Mouse (Mus musculus): Measurements from ENCODE around the gene Trappc11. TPM values are rescaled to one million over a fixed set of nuclear protein-coding genes. Genes with fewer than 3 reads are reported as not detected.

The Trappc11 gene
- polyA plus RNA-seq, 1 experiment from 2014 or later: 40.1 TPM

- H3K27me3 ChIP-seq (ENCODE audit: control insufficient read depth, insufficient read depth, low read length): no peaks in the 10 kb centered on the region
- H3K9ac ChIP-seq: no peak overlapping the region
- no peaks in the 10 kb centered on the region for H3K9me3 ChIP-seq (ENCODE audit: control insufficient read depth, low read length)
- H3K4me3 ChIP-seq (replicated peaks; ENCODE audit: low read length): no peak overlapping the region
- no peak overlapping the region for H3K4me2 ChIP-seq (replicated peaks)
- no peak overlapping the region for H3K27ac ChIP-seq
- peaks cover 39% of the 10 kb centered on the region for H3K36me3 ChIP-seq (replicated peaks; ENCODE audit: control insufficient read depth, insufficient read depth)
- DNase-seq (ENCODE audit: low spot score): no peak
- H3K4me1 ChIP-seq (replicated peaks; ENCODE audit: control insufficient read depth, insufficient read depth, low read length): no peaks in the 10 kb centered on the region
- no peak for ATAC-seq (ENCODE audit: low FRiP score)
- 91% methylated on average over 6 of the region's 6 CpGs for WGBS
Observed at GRCm38 (mm10) chr8:47553613-47554012, 20.3 kb upstream of the Trappc11 start.

- no peak overlapping the region for H3K9ac ChIP-seq
- no peaks in the 10 kb centered on the region for H3K4me1 ChIP-seq (replicated peaks; ENCODE audit: control insufficient read depth, insufficient read depth, low read length)
- H3K27ac ChIP-seq: no peak overlapping the region
- no peak for ATAC-seq (ENCODE audit: low FRiP score)
- no peak overlapping the region for H3K4me3 ChIP-seq (replicated peaks; ENCODE audit: low read length)
- H3K9me3 ChIP-seq (ENCODE audit: control insufficient read depth, low read length): no peaks in the 10 kb centered on the region
- no peak overlapping the region for H3K4me2 ChIP-seq (replicated peaks)
- no peak for DNase-seq (ENCODE audit: low spot score)
- WGBS: 96% methylated on average over 10 of the region's 10 CpGs
- peaks cover 93% of the 10 kb centered on the region for H3K36me3 ChIP-seq (replicated peaks; ENCODE audit: control insufficient read depth, insufficient read depth)
- no peaks in the 10 kb centered on the region for H3K27me3 ChIP-seq (ENCODE audit: control insufficient read depth, insufficient read depth, low read length)
Observed at GRCm38 (mm10) chr8:47547102-47547501, 13.8 kb upstream of the Trappc11 start.

DNA sequence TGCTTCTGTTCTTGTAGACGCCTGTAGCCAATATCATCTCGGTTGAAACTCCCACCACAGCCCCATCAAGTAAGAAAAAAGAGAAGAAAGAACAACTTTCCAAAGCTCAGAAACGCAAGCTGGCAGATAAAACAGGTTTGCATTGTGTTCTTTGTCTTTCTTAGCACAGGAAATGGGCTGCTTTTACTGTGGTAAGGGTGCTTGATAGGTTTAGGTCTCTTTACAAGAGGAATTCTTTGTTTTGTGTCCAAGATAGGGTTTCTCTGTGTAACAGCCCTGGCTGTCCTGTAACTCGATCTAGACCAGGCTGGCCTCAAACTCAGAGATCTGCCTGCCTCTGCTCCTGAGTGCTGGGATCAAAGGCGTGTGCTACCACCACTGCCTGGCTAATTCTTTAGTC is 10.8 kb upstream of the Trappc11 start:
- Histone ChIP-seq H3K9me3 (ENCODE audit: control insufficient read depth, low read length) (no peaks in the 10 kb centered on the region), H3K36me3 (replicated peaks; ENCODE audit: control insufficient read depth, insufficient read depth) (peaks cover 87% of the 10 kb centered on the region)
- no peak for ATAC-seq (ENCODE audit: low FRiP score)

DNA sequence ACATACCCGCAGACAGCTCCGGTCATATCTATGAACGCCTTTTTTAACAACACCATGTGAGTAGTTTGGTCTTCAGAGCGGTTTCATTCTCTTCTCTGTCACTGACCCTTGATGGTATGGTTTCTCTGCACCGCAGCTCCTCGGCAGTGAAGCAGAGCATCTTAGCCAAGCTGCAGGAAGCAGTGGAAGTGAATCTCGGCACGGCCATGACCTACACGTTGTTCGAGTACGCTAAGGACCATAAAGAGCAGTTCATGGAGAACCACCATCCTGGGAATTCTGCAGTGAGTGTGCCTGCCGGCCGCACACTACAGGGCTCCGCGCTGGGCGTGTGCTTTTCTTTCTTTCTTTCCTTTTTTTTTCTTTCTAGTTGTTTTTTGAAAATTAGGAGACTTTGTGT is 9.5 kb upstream of the Trappc11 start:
- peaks cover 87% of the 10 kb centered on the region for H3K36me3 ChIP-seq (replicated peaks; ENCODE audit: control insufficient read depth, insufficient read depth)
- no peak overlapping the region for H3K27ac ChIP-seq
- no peaks in the 10 kb centered on the region for H3K27me3 ChIP-seq (ENCODE audit: control insufficient read depth, insufficient read depth, low read length)
- ATAC-seq (ENCODE audit: low FRiP score) (no peak), DNase-seq (ENCODE audit: low spot score) (no peak)
- H3K4me3 ChIP-seq (replicated peaks; ENCODE audit: low read length): no peak overlapping the region
- 96% methylated on average over 16 of the region's 16 CpGs for WGBS
- H3K4me2 ChIP-seq (replicated peaks): no peak overlapping the region
- no peak overlapping the region for H3K9ac ChIP-seq
- H3K9me3 ChIP-seq (ENCODE audit: control insufficient read depth, low read length): no peaks in the 10 kb centered on the region
- H3K4me1 ChIP-seq (replicated peaks; ENCODE audit: control insufficient read depth, insufficient read depth, low read length): no peaks in the 10 kb centered on the region

More for the DNA sequence above, 10.8 kb upstream of the Trappc11 start:
- Histone ChIP-seq H3K9ac (no peak overlapping the region), H3K4me3 (replicated peaks; ENCODE audit: low read length) (no peak overlapping the region), H3K4me1 (replicated peaks; ENCODE audit: control insufficient read depth, insufficient read depth, low read length) (no peaks in the 10 kb centered on the region), H3K27me3 (ENCODE audit: control insufficient read depth, insufficient read depth, low read length) (no peaks in the 10 kb centered on the region), H3K4me2 (replicated peaks) (no peak overlapping the region), H3K27ac (no peak overlapping the region)
- 97% methylated on average over 5 of the region's 5 CpGs for WGBS
- DNase-seq (ENCODE audit: low spot score): no peak

DNA sequence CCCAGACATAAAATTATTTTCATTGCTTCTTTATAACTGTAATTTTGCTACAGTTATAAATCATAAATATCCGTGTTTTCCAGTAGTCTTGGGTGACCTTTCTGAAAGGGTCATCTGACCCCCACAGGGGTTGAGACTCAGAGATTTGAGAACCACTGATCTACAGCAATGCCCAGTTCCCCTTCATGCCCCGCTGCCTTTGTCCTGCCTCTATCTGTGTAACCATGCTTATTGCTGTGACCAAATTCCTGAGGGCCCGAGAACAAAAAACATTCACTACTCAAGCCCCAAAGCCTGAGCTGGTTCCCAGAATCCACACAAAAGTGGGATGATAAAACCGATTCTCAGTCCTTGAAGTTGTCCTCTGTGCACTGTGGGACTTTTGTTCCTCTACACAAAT is 5.1 kb upstream of the Trappc11 start:
- Histone ChIP-seq H3K27me3 (ENCODE audit: control insufficient read depth, insufficient read depth, low read length) (no peaks in the 10 kb centered on the region), H3K4me2 (replicated peaks) (no peak overlapping the region), H3K4me3 (replicated peaks; ENCODE audit: low read length) (no peak overlapping the region), H3K36me3 (replicated peaks; ENCODE audit: control insufficient read depth, insufficient read depth) (peaks cover 46% of the 10 kb centered on the region), H3K9me3 (ENCODE audit: control insufficient read depth, low read length) (no peaks in the 10 kb centered on the region), H3K4me1 (replicated peaks; ENCODE audit: control insufficient read depth, insufficient read depth, low read length) (peaks cover 18% of the 10 kb centered on the region), H3K27ac (no peak overlapping the region), H3K9ac (no peak overlapping the region)
- ATAC-seq (ENCODE audit: low FRiP score): no peak
- DNase-seq (ENCODE audit: low spot score): no peak
- 58% methylated on average over 4 of the region's 4 CpGs for WGBS

DNA sequence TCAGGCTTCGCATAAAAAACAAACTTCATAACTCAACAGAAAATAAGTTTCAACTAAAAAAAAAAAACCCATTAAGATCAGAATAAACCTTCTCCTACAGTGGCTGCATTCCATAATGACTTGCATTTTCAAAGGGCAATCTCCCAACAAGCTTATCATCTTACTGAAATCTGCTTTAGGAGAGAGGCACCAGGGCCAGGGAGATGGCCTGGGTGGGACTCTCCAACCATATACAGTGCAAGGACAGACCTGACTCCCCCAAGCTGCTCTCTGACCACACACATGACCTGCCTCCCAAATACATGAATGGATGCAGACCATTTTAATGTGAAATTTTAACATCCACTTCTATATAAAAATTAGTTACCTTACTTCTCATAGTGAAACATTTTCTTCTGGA is 5.2 kb downstream of the Trappc11 start:
- Histone ChIP-seq H3K27ac (no peak overlapping the region), H3K4me1 (replicated peaks; ENCODE audit: control insufficient read depth, insufficient read depth, low read length) (peaks cover 12% of the 10 kb centered on the region), H3K4me3 (replicated peaks; ENCODE audit: low read length) (no peak overlapping the region), H3K36me3 (replicated peaks; ENCODE audit: control insufficient read depth, insufficient read depth) (peaks cover 58% of the 10 kb centered on the region), H3K9ac (no peak overlapping the region), H3K4me2 (replicated peaks) (no peak overlapping the region), H3K27me3 (ENCODE audit: control insufficient read depth, insufficient read depth, low read length) (no peaks in the 10 kb centered on the region), H3K9me3 (ENCODE audit: control insufficient read depth, low read length) (no peaks in the 10 kb centered on the region)
- DNase-seq (ENCODE audit: low spot score) (no peak), ATAC-seq (ENCODE audit: low FRiP score) (no peak)
- WGBS: 100% methylated on average over 1 of the region's 1 CpGs

DNA sequence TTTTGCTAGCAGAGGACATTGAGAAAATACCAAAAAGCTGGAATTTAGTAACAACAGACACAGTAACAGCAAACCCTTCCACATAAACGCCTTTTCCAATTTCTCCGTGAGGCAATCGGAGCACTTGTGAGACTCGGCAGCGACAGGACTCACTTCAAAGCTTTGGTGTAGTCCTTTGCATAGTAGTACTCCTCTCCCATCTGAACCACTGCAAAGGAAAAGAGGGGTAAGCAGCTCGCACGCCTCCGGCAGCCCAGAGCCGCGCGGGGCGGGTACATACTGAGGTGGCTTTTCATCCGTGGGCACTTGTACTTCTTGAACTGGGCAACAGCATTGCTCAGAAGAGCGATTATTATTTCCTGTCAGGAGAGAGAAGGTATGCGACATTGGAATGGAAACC is 19.7 kb downstream of the Trappc11 start:
- H3K36me3 ChIP-seq (replicated peaks; ENCODE audit: control insufficient read depth, insufficient read depth): peaks cover 89% of the 10 kb centered on the region
- no peaks in the 10 kb centered on the region for H3K4me1 ChIP-seq (replicated peaks; ENCODE audit: control insufficient read depth, insufficient read depth, low read length)
- no peak for ATAC-seq (ENCODE audit: low FRiP score)
- WGBS: 97% methylated on average over 15 of the region's 15 CpGs
- no peak overlapping the region for H3K4me3 ChIP-seq (replicated peaks; ENCODE audit: low read length)
- no peak overlapping the region for H3K4me2 ChIP-seq (replicated peaks)
- H3K9ac ChIP-seq: no peak overlapping the region
- H3K9me3 ChIP-seq (ENCODE audit: control insufficient read depth, low read length): no peaks in the 10 kb centered on the region
- no peak overlapping the region for H3K27ac ChIP-seq
- DNase-seq (ENCODE audit: low spot score): no peak
- no peaks in the 10 kb centered on the region for H3K27me3 ChIP-seq (ENCODE audit: control insufficient read depth, insufficient read depth, low read length)

GRCm38 (mm10) chr8:47510930-47511329 is 22.3 kb downstream of the Trappc11 start:
- WGBS: 95% methylated on average over 9 of the region's 9 CpGs
- H3K4me2 ChIP-seq (replicated peaks): no peak overlapping the region
- H3K9me3 ChIP-seq (ENCODE audit: control insufficient read depth, low read length): no peaks in the 10 kb centered on the region
- H3K27ac ChIP-seq: no peak overlapping the region
- H3K9ac ChIP-seq: no peak overlapping the region
- DNase-seq (ENCODE audit: low spot score): no peak
- H3K4me3 ChIP-seq (replicated peaks; ENCODE audit: low read length): no peak overlapping the region
- H3K36me3 ChIP-seq (replicated peaks; ENCODE audit: control insufficient read depth, insufficient read depth): peaks cover 85% of the 10 kb centered on the region
- H3K4me1 ChIP-seq (replicated peaks; ENCODE audit: control insufficient read depth, insufficient read depth, low read length): no peaks in the 10 kb centered on the region
- no peaks in the 10 kb centered on the region for H3K27me3 ChIP-seq (ENCODE audit: control insufficient read depth, insufficient read depth, low read length)
- ATAC-seq (ENCODE audit: low FRiP score): no peak

GRCm38 (mm10) chr8:47505431-47505830 is 27.8 kb downstream of the Trappc11 start:
- Histone ChIP-seq H3K9me3 (ENCODE audit: control insufficient read depth, low read length) (no peaks in the 10 kb centered on the region), H3K27ac (no peak overlapping the region), H3K4me3 (replicated peaks; ENCODE audit: low read length) (no peak overlapping the region), H3K9ac (no peak overlapping the region), H3K36me3 (replicated peaks; ENCODE audit: control insufficient read depth, insufficient read depth) (peaks cover 92% of the 10 kb centered on the region), H3K4me2 (replicated peaks) (no peak overlapping the region), H3K27me3 (ENCODE audit: control insufficient read depth, insufficient read depth, low read length) (no peaks in the 10 kb centered on the region), H3K4me1 (replicated peaks; ENCODE audit: control insufficient read depth, insufficient read depth, low read length) (no peaks in the 10 kb centered on the region)
- ATAC-seq (ENCODE audit: low FRiP score): no peak
- 91% methylated on average over 12 of the region's 12 CpGs for WGBS
- no peak for DNase-seq (ENCODE audit: low spot score)

DNA sequence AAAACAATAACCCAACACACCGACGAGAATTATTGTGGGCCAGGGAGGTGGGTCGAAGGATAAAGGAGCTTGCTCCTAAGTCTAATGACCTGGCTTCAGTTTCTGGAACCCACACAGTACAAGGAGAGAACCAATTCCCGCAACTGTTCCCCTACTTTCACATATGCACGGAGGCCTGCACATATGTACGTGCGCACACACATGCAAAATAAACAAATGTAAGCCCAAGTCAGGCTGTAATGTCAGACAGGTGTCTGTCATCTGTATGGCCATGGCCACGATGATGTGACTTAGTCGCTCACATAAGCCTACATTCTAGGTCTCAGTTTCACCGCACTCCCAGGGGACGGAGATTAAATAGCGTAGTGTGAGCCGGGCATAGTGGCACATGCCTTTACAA is 30.7 kb downstream of the Trappc11 start:
- DNase-seq (ENCODE audit: low spot score) (no peak), ATAC-seq (ENCODE audit: low FRiP score) (no peak)
- H3K9ac ChIP-seq: no peak overlapping the region
- H3K4me1 ChIP-seq (replicated peaks; ENCODE audit: control insufficient read depth, insufficient read depth, low read length): no peaks in the 10 kb centered on the region
- no peak overlapping the region for H3K4me2 ChIP-seq (replicated peaks)
- no peak overlapping the region for H3K27ac ChIP-seq
- WGBS: 97% methylated on average over 13 of the region's 13 CpGs
- no peaks in the 10 kb centered on the region for H3K27me3 ChIP-seq (ENCODE audit: control insufficient read depth, insufficient read depth, low read length)
- H3K9me3 ChIP-seq (ENCODE audit: control insufficient read depth, low read length): no peaks in the 10 kb centered on the region
- H3K4me3 ChIP-seq (replicated peaks; ENCODE audit: low read length): no peak overlapping the region
- peaks cover 94% of the 10 kb centered on the region for H3K36me3 ChIP-seq (replicated peaks; ENCODE audit: control insufficient read depth, insufficient read depth)

Measured in hindbrain, embryonic 14.5 days (tissue).